Mouse (Mus musculus) T-helper 2 cell (primary cell): ENCODE data around the gene Cntfr.

ENCODE experiments used
- in situ Hi-C: fragments of 300-600 bp; cut with MboI, MseI; formaldehyde crosslinking; loops from one replicate; pipeline ENCODE4 v1.15.1; 2025; ENCODE audit warnings: high pct_unique_total_duplicates

The Cntfr gene

DNA sequence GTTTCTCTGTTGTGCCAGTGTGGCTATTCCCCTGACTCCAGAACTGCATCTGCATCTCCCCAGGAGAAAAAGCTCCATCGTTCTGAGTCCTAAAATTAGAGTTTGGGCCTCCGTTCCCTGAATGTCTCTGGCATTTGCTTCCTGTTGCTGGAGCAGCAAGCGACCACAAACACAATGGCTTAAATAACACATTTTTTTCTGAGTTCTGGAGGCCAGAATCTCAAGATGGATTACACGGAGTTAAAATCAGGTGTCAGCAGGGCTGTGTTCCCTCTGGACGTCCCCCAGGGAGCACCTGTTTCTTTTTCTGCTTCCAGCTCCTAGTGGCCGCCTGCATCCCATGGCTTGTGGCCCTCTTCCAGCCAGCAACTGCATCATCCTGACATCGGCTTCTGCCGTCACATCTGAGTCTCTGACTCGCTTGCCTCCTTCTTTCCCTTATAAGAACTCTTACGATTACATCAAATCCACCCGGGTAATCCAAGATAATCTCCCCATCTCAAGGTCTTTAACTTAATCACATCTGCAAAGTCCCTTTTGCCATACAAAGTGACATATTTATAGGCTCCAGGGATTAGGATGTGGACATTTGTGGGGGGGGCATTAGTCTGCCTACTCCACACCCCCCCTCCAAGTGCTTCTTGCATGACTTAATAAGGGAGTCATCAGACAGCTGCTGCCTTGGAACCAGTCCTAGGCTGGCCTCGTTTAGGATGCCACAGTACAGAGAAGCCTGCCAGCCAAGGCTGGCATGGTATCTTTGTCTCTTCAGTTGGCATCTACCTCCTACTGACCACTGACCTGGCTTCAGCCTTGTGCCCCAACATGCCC is 77.8 kb downstream of the Cntfr start:
- in situ Hi-C loops, result no loop called here

DNA sequence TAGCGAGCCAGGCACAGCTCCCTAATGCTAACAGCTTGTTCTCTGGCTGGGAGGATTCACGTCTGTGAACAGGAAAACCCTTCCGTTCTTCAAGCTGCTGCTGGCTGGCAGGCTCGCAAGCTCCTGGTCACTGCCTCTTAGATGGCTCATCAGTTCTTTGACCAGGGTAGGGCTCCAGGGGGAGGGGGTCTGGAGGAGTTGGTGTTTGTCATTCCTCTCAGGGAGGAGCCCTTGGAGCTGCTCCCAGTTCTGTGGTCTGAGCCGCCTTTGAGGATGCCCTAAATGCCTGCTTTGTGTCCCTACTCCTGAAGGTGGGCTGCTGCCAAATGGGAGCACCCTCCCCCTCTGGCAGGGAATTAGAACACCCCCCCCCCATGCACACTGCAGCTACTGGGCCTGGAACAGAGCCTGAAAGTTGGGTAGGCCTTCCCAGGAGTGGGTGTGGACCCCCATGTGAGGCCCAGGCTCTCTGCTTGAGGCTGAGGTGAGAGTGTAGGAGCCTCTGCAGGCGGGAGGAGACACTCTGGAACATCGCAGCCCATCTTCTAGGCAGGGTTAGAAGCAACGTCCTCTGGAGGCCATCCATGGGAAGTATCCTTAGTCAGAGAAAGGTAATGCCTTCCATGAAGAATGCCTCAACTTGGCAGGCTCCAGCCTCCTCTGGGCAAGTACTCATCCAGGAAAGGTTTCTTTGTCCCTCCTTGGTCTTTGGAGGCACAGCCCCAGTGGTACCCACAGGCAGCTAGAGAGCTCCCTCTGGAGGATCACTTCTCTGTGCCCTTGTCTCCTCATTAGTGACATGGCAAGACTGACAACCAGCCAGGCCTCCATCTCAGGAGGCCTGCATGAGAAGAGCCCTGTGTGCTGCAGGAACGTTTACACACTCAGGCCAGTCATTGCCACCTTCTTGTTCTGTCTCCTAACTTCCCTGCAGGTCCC is 81.0 kb downstream of the Cntfr start:
- in situ Hi-C loops, result no loop called here

DNA sequence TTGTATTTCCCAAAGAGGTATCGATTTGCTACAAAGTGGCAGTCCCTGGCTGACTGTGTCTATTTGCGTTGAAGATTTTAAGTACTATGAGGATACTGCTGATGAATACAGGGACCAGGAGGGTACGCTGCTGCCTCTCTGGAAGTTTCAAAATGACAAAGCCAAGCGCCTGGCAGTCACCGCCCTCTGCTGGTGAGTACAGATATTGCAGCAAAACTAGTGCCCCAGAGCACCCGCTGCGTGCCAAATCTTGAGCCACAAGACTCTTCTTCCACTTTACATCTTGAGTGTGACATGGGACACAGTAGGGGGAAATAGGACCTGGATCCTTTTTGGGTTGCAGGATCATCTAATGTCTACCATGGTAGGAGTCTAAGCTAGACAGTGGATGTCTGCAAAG is 82.7 kb downstream of the Cntfr start:
- in situ Hi-C loops, result loop anchor here (5.0 kb wide), 1 partner anchor 62 kb away; no protein-coding TSS in a partner anchor

DNA sequence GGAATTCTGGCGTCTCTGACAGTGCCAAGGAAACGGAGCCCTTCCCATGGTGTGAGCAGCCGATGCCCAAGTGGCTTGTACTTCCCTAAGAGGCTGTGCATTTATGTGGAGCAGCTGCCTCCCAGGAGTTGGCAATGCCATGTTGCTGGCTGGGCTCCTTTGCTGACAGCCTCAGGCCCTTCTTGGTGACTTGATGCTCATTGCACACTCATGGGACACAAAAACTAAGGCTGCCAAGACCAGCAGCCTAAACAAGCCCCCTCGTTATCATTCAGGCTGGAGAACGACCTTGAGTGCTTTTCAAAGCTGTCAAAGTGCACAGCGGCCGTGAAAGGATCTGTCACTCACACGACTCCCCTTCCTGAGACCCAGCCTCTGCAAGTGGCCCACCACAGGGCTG is 84.7 kb downstream of the Cntfr start:
- in situ Hi-C loops, result loop anchor here (5.0 kb wide), 1 partner anchor 60 kb away; no protein-coding TSS in a partner anchor

DNA sequence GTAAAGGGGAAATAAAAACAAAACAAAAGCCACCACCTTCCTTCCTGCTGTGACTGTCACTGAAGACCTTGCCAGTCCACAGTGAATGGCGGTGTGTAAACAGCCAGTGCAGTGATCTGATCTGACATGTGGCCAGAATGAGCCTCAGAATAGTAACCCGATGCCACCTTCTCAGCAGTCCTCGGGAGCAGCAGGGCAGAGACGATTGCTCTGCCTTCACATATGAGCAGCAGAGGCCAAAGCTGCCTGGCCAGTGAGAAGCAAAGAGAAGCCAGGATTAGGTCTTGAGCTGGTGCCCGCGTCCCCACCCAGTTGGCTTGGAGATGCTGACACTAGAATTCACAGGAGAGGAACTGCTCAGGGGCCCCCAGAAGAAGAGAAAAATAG is 86.3 kb downstream of the Cntfr start:
- in situ Hi-C loops, result loop anchor here (5.0 kb wide), 1 partner anchor 58 kb away; no protein-coding TSS in a partner anchor

DNA sequence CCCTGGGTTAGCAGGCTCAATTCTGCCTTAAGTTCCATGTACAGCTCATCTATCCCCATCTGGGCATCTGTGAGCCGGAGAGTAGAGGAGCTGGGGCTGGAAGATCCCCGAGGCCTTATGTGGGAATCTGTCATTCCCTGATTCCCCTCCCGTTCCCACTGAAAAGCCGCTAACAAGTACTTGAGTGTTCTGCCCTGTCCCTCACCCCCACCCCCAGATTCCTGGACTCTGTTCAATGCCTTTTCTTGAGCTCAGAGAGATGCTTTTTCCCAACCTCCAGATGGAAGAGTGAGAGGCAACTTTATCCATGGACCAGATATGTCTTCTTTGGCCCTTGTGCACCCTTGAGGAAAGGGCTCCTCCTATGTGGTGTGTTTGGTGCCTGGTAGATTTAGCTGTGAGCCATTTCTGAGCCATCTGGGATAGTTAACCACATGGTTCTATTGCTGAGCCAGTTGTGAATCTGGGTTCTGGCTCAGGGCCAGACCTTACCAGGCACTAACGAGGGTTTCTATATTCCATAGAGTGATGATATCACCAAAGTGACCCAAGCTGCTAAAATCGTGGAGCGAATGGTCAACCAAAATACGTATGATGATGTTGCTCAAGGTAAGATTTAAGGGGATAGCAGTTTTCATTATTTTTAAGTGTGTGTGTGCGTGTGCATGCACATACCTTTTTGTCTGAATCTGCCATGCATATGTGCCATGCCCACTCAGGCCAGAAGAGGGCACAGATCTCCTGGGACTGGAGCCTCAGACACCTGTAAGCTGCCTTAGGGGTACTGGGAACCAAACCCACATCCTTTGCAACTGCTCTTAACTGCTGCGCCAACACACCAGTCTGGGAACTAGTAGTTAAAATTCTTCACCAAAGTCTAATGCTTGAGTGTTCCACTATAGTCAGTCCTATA is 87.0 kb downstream of the Cntfr start:
- in situ Hi-C loops, result loop anchor here (5.0 kb wide), 1 partner anchor 58 kb away; no protein-coding TSS in a partner anchor
